Mouse (Mus musculus) myocyte (in vitro differentiated cells): ENCODE results near the gene Mbd3.

ENCODE experiments used
- MAX ChIP-seq: IDR thresholded peaks from one replicate; pipeline ENCODE4 v1.6.1; 2011; ENCODE audit warnings: low read depth, mild to moderate bottlenecking, control low read depth
- MYOD1 ChIP-seq, 3 experiments: IDR thresholded peaks; one replicate each; pipeline ENCODE4 v1.6.1; 2011; ENCODE audit warnings: control low read depth in 2 of 3, low read depth in 2 of 3, mild to moderate bottlenecking in 2 of 3, moderate library complexity in 1 of 3; ENCODE audit not compliant: insufficient read length in 2 of 3, control insufficient read depth in 1 of 3
- MYOG ChIP-seq, 3 experiments: IDR thresholded peaks; one replicate each; pipeline ENCODE4 v1.6.1; 2011; ENCODE audit warnings: control low read depth in 2 of 3, low read depth in 2 of 3, mild to moderate bottlenecking in 2 of 3; ENCODE audit not compliant: insufficient read length in 2 of 3, control insufficient read depth in 1 of 3, insufficient read depth in 1 of 3
- POLR2A ChIP-seq: IDR thresholded peaks from one replicate; pipeline ENCODE4 v1.6.1; 2011; ENCODE audit warnings: low read depth, mild to moderate bottlenecking, control low read depth, moderate library complexity; ENCODE audit not compliant: insufficient read length
- POLR2AphosphoS2 ChIP-seq: IDR thresholded peaks from one replicate; pipeline ENCODE4 v1.6.1; 2011; ENCODE audit warnings: low read depth, control low read depth; ENCODE audit not compliant: insufficient read length
- TCF12 ChIP-seq: IDR thresholded peaks from one replicate; pipeline ENCODE4 v1.6.1; 2011; ENCODE audit warnings: mild to moderate bottlenecking, control low read depth; ENCODE audit not compliant: poor library complexity, insufficient read depth, severe bottlenecking
- USF1 ChIP-seq: IDR thresholded peaks from one replicate; pipeline ENCODE4 v1.6.1; 2011; ENCODE audit warnings: low read depth, mild to moderate bottlenecking, control low read depth, moderate library complexity

DNA sequence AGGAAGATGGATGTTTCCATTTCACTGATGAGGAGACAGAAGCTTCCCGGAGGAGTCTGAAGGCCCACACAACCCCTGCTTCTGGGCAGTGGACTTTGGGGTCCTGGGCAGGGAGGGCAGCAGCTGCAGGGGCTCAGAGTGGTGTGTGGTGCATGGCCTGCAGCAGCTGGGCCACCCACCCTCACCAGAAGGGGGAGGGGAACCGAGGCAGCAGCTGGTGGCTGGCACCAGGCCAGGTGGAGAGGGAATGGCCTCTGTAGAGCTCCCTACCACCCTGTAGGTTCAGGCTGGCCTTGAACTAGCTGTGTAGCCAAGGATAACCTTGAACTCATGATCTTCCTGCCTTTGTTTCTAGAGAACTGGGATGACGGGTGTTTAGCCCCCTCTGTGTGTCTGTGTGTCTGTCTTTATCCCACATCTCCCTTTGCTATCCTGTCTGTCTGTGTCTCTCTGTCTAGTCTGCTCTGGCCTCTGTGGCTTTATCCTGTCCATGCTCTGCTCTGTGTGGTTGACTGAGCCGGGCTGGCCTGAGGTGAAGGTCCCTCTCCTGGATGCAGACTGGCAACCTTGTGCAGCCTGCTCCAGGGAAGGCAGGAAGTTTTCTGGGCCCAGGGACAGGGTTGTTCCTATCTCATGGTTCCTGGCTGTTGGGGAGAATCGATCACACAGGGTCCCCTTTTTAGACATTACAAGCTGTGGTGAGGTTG lies 45.1 kb upstream of the Mbd3 start:
- TF ChIP-seq POLR2A (no peak), TCF12 (peak; percentile 31), USF1 (no peak), MAX (no peak), MYOG (IDR thresholded peaks at IDR 0.05; ENCODE audit: control insufficient read depth in 1 of 3, insufficient read depth in 1 of 3, insufficient read length in 2 of 3, low read depth in 2 of 3) (peak in 2 of 3 experiments; percentile 99), POLR2AphosphoS2 (no peak), MYOD1 (IDR thresholded peaks at IDR 0.05; ENCODE audit: control insufficient read depth in 1 of 3, insufficient read length in 2 of 3, low read depth in 2 of 3) (peak in 2 of 3 experiments; percentile 94 to 97)
